10 mouse cellular contexts compared by ENCODE assay signal in the genomic region with DNA sequence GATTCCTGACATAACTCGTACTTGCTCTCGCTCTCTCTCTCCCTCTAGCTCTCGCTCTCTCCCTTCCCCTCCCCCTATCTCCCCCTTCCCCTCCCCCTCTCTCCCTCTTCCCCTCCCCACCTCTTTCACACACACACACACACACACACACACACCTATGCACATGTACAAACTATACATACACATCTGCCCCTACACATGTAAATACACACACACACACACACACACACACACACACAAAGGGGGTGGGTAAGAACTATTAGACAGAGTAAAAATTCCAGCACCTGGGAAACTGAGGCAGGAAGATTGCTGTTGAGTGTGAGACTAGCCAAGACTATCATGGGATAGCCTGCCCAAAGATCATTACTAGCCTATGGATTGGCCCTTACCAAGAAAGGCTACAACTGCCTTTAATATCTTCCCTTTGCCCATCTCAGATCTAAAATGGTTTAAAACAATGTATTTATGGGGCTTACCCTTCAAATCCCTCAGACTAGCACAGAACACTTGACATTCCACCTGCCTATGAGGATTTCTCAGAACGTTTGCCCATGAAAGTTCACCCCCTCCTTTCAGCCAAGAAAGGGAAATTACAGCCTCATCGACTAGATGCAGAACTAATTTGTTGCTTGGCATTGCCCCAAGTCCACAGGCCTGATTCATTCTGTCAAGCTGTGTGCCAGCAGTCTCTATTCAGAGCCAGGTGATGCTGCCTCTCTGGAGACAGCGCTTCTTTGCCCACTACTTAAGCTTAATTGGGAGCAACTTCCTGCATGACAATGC.
DNase-seq lines count a peak whose midpoint lies in the region; ATAC-seq and TF ChIP-seq lines count a peak whose summit lies in the region.
"Had no signal": no experiment of that assay in that cellular context is flagged by ENCODE, and none has a peak within 500 bp of the region (broad histone marks: within the 10 kb centered on the region; RNA-seq: fewer than 3 reads in every experiment).

No protein-coding gene starts in this region.

- no peaks in the 10 kb centered on the region for H3K27me3 ChIP-seq in embryonic facial prominence, embryonic 14.5 days (replicated peaks; ENCODE audit: control insufficient read depth, insufficient read depth, low read length)
- H3K27me3 ChIP-seq in stomach, postnatal 0 days (ENCODE audit: control insufficient read depth, insufficient read depth, low read length): no peaks in the 10 kb centered on the region
- H3K27me3 ChIP-seq: megakaryocyte, embryonic 14.5 days had no signal

- H3K36me3 ChIP-seq in embryonic facial prominence, embryonic 14.5 days (ENCODE audit: control insufficient read depth, insufficient read depth, low read length): no peaks in the 10 kb centered on the region
- H3K36me3 ChIP-seq in stomach, postnatal 0 days (ENCODE audit: control insufficient read depth, insufficient read depth, low read length): no peaks in the 10 kb centered on the region

- no peak for TF ChIP-seq EP300 in stomach, postnatal 0 days (optimal IDR thresholded peaks at IDR 0.05)

- no peak overlapping the region for H3K4me2 ChIP-seq in embryonic facial prominence, embryonic 14.5 days (ENCODE audit: low read depth, low read length)
- H3K4me2 ChIP-seq in stomach, postnatal 0 days (replicated peaks; ENCODE audit: low read depth): no peak overlapping the region

- ATAC-seq in embryonic facial prominence, embryonic 14.5 days (ENCODE audit: low read depth): peak; percentile 75
- ATAC-seq in stomach, postnatal 0 days (ENCODE audit: low FRiP score, low TSS enrichment): no peak
- ATAC-seq: intestine, embryonic 16.5 days had no signal

- no peak overlapping the region for H3K9ac ChIP-seq in embryonic facial prominence, embryonic 14.5 days (ENCODE audit: low read depth, low read length)
- H3K9ac ChIP-seq in stomach, postnatal 0 days (ENCODE audit: low read length): no peak overlapping the region

- DNase-seq in 3T3-L1 (ENCODE audit: low read depth, low spot score) (peak; percentile 3), MN1 (ENCODE audit: low spot score) (peak; percentile 6)
- peak; percentile 86 for DNase-seq in embryonic facial prominence, embryonic 14.5 days (ENCODE audit: low spot score)
- DNase-seq in left cerebral cortex, postnatal 25 days (ENCODE audit: low spot score in 2 of 2): peak; percentile 28 to 39
- no peak for DNase-seq in heart, adult 9 months (ENCODE audit: low spot score in 2 of 2)
- no peak for DNase-seq in kidney, postnatal 10 days
- DNase-seq in stomach, postnatal 0 days (ENCODE audit: low spot score): no peak
- DNase-seq in T-cell, adult 2 months (ENCODE audit: low spot score): no peak

- no peak overlapping the region for H3K27ac ChIP-seq in embryonic facial prominence, embryonic 14.5 days (replicated peaks; ENCODE audit: low read depth, low read length)
- H3K27ac ChIP-seq in stomach, postnatal 0 days (replicated peaks): no peak overlapping the region

- no peak overlapping the region for H3K4me3 ChIP-seq in embryonic facial prominence, embryonic 14.5 days (ENCODE audit: low read depth, low read length)
- H3K4me3 ChIP-seq in stomach, postnatal 0 days (ENCODE audit: low read depth, low read length): no peak overlapping the region
- H3K4me3 ChIP-seq: megakaryocyte, embryonic 14.5 days had no signal

- WGBS in embryonic facial prominence, embryonic 14.5 days: 64% methylated on average over 6 of the region's 6 CpGs
- 68% methylated on average over 6 of the region's 6 CpGs for WGBS in stomach, postnatal 0 days

- TF ChIP-seq CTCF in stomach, postnatal 0 days (IDR thresholded peaks at IDR 0.05; ENCODE audit: low read depth): no peak

- H3K9me3 ChIP-seq in embryonic facial prominence, embryonic 14.5 days (ENCODE audit: control insufficient read depth, low read length): no peaks in the 10 kb centered on the region
- H3K9me3 ChIP-seq in stomach, postnatal 0 days (ENCODE audit: control insufficient read depth, low read length): no peaks in the 10 kb centered on the region

- intact Hi-C loops in left cerebral cortex, postnatal 25 days (cut with DNase I): no loop called here

- H3K4me1 ChIP-seq in embryonic facial prominence, embryonic 14.5 days (ENCODE audit: control insufficient read depth, insufficient read depth, low read length): peaks cover 11% of the 10 kb centered on the region
- H3K4me1 ChIP-seq in stomach, postnatal 0 days (replicated peaks; ENCODE audit: control insufficient read depth, insufficient read depth): no peaks in the 10 kb centered on the region
- H3K4me1 ChIP-seq: megakaryocyte, embryonic 14.5 days had no signal

Comparison
In these comparisons a context has a peak if more than half of its experiments do, and no peak if none do; other contexts are left out.
1. DNase-seq: peak in 3T3-L1 (single experiment), MN1 (single experiment), embryonic facial prominence, embryonic 14.5 days (single experiment) and left cerebral cortex, postnatal 25 days (2 of 2); none in heart, adult 9 months (0 of 2), kidney, postnatal 10 days (single experiment), stomach, postnatal 0 days (single experiment) and T-cell, adult 2 months (single experiment).